Mouse (Mus musculus): ENCODE data around the gene Tmem51. TPM values are rescaled to one million over a fixed set of nuclear protein-coding genes. Genes with fewer than 3 reads are reported as not detected.

The Tmem51 gene
- total and polyA plus RNA-seq, 2 experiments from 2014 or later = 34.4 to 46.8 TPM

DNA sequence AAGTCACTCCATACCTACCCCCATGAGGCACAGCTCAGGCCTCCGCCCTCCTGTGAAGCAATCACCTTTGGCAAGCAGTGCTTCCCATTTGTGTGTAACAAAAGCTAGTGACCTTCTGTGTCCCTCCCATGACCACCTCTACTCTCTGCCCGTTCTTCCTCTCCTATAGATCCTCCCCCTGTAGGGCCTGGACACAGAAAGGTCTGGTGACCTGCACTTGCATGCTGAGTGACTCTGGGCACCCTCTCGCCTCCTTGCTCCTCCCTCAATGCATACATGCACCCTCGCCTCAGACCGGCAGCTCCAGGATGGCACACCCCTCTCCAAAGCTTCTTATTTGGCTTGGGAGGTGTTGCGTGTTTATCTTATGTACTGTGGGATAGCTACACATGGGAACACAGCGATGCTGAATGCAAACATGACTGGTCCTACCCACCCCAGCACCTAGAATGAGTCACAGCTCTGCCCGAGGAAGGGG is 21.0 kb downstream of the Tmem51 start:
- Histone ChIP-seq H3K27me3 (ENCODE audit: control insufficient read depth, insufficient read depth, low read length) (no peaks in the 10 kb centered on the region), H3K9me3 (replicated peaks; ENCODE audit: control insufficient read depth, low read length) (no peaks in the 10 kb centered on the region), H3K36me3 (replicated peaks; ENCODE audit: control insufficient read depth, insufficient read depth, low read length) (no peaks in the 10 kb centered on the region; the same call in 1 of the 2 replicates), H3K4me3 (ENCODE audit: low read depth, low read length) (no peak overlapping the region), H3K4me2 (ENCODE audit: low read depth, low read length) (no peak overlapping the region), H3K4me1 (ENCODE audit: control insufficient read depth, insufficient read depth) (peaks cover 33% of the 10 kb centered on the region), H3K27ac (ENCODE audit: low read depth) (no peak overlapping the region), H3K9ac (replicated peaks; ENCODE audit: low read depth, low read length) (no peak overlapping the region)
- DNase-seq (ENCODE audit: low spot score) = no peak
- no peak for ATAC-seq (ENCODE audit: insufficient read depth, low read depth)
- WGBS = 88% methylated on average over 8 of the region's 8 CpGs
- TF ChIP-seq CTCF (IDR thresholded peaks at IDR 0.05; ENCODE audit: low read depth) (no peak), EP300 (IDR thresholded peaks at IDR 0.05; ENCODE audit: low read depth) (no peak)

DNA sequence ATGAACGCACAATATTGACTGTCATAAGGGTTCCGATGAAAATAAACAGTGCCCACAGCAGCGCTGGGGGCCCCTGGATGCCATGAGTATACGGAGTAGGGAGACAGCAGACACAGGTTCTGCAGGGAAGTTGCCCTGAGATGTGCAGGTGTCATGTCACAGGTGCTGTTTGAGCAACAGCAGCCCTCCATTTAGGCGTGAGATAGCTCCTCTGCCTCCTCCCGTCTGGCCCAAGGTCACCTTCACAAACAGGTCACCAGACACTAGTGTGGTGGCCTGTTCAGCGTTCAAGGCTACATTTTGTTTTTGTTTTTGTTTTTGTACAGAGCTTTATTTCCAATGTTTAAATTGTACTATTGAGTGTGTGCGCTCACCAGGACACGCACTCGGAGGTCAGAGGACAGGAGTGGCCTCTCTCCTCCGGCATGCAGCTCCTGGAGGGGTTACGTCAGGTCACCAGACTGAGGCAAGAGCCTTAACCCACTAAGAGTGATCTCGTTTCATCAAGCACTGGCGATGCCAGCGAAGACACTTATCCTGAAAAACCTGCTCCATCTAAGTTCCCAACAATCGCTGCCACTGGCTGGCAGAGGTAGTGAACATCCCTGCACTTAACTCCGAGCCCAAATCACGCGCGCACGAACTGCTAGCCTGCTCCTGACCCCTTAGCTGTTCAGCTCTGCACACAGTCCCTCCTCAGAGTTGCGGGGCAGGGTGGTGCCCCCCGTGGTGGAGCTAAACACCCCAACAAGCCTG is 22.4 kb downstream of the Tmem51 start:
- H3K4me3 ChIP-seq (ENCODE audit: low read depth, low read length) = no peak overlapping the region
- no peaks in the 10 kb centered on the region for H3K27me3 ChIP-seq (ENCODE audit: control insufficient read depth, insufficient read depth, low read length)
- H3K36me3 ChIP-seq (replicated peaks; ENCODE audit: control insufficient read depth, insufficient read depth, low read length) = no peaks in the 10 kb centered on the region; the same call in 1 of the 2 replicates
- no peak overlapping the region for H3K9ac ChIP-seq (replicated peaks; ENCODE audit: low read depth, low read length)
- peaks cover 42% of the 10 kb centered on the region for H3K4me1 ChIP-seq (ENCODE audit: control insufficient read depth, insufficient read depth)
- DNase-seq (ENCODE audit: low spot score) (no peak), ATAC-seq (ENCODE audit: insufficient read depth, low read depth) (no peak)
- TF ChIP-seq EP300 (IDR thresholded peaks at IDR 0.05; ENCODE audit: low read depth) = no peak
- TF ChIP-seq CTCF (IDR thresholded peaks at IDR 0.05; ENCODE audit: low read depth) = no peak
- H3K9me3 ChIP-seq (replicated peaks; ENCODE audit: control insufficient read depth, low read length) = no peaks in the 10 kb centered on the region
- WGBS = 73% methylated on average over 23 of the region's 23 CpGs
- peak overlapping the region; percentile 43; the same call in 1 of the 2 replicates for H3K27ac ChIP-seq (ENCODE audit: low read depth)
- no peak overlapping the region for H3K4me2 ChIP-seq (ENCODE audit: low read depth, low read length)

DNA sequence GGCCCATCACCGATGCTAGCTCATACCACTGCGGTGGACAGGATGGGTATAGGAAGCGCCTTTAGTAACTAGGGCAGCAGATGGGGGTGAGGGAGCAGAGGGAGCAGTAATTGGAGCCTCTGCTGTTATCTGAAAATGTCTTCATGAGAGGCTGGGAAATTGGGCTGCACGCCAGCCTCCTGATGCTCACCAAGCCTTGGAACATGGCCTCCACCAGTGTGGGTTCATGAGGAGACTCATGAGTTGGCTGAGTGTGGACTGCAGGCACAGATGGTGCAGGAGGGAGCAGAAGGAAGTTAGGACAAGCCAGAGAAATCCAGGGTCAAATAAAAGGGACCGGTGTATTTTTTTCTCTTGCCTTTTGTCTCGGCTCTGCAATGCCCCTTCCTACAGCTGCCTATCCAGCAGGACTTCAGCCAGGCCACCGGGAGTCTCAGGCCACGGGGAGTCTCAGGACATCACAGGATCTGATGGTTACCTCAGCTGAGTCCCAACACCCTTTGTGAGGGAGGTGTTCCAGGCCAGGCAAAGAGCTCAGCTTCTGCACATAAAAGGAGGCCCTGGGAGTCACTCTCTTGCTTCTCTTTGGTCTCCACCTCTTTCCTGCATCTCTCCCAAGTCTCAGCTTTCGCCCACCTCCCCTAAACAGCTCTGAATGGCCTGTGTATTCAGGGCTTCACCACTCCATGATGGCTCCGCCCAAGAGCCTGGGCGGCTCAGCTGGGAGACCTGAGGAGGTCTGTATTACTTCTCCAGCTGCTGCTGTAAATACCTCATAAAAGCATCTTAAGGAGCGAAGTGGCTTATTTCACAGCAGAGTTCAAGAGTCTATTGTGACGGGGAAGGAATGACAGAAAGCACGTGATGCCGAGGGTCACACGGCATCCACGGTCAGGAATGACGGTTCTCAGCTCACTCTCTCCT is 23.4 kb downstream of the Tmem51 start:
- TF ChIP-seq CTCF (IDR thresholded peaks at IDR 0.05; ENCODE audit: low read depth) = no peak
- TF ChIP-seq EP300 (IDR thresholded peaks at IDR 0.05; ENCODE audit: low read depth) = no peak
- H3K27ac ChIP-seq (ENCODE audit: low read depth) = peak overlapping the region; percentile 49
- no peak overlapping the region for H3K9ac ChIP-seq (replicated peaks; ENCODE audit: low read depth, low read length)
- H3K4me3 ChIP-seq (ENCODE audit: low read depth, low read length) = no peak overlapping the region
- WGBS = 54% methylated on average over 18 of the region's 18 CpGs
- H3K4me1 ChIP-seq (ENCODE audit: control insufficient read depth, insufficient read depth) = peaks cover 35% of the 10 kb centered on the region
- peak; percentile 5; the same call in 1 of the 2 replicates for ATAC-seq (ENCODE audit: insufficient read depth, low read depth)
- no peaks in the 10 kb centered on the region for H3K27me3 ChIP-seq (ENCODE audit: control insufficient read depth, insufficient read depth, low read length)
- peak; percentile 73 for DNase-seq (ENCODE audit: low spot score)
- H3K9me3 ChIP-seq (replicated peaks; ENCODE audit: control insufficient read depth, low read length) = no peaks in the 10 kb centered on the region
- H3K4me2 ChIP-seq (ENCODE audit: low read depth, low read length) = no peak overlapping the region
- no peaks in the 10 kb centered on the region for H3K36me3 ChIP-seq (replicated peaks; ENCODE audit: control insufficient read depth, insufficient read depth, low read length)

DNA sequence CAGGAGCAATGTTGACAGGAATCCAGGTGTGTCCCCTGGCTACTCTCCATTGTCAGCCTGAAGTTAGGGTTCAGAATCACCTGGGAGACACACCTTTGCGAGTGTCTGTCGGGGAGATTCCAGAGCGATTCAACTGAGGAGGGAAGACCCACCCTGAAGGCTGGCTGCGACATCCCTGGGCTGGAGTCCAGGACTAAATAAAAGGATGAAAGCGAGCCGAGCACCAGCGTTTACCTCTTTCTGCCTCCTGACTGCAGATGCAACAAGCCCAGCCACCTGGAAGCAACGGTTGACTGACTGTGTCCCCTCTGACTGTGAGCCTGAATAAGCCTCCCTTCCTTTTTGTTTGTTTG is 24.3 kb downstream of the Tmem51 start:
- H3K27ac ChIP-seq (ENCODE audit: low read depth) = no peak overlapping the region
- no peaks in the 10 kb centered on the region for H3K27me3 ChIP-seq (ENCODE audit: control insufficient read depth, insufficient read depth, low read length)
- H3K36me3 ChIP-seq (replicated peaks; ENCODE audit: control insufficient read depth, insufficient read depth, low read length) = no peaks in the 10 kb centered on the region
- no peaks in the 10 kb centered on the region for H3K9me3 ChIP-seq (replicated peaks; ENCODE audit: control insufficient read depth, low read length)
- no peak overlapping the region for H3K4me2 ChIP-seq (ENCODE audit: low read depth, low read length)
- no peak for TF ChIP-seq CTCF (IDR thresholded peaks at IDR 0.05; ENCODE audit: low read depth)
- no peak for TF ChIP-seq EP300 (IDR thresholded peaks at IDR 0.05; ENCODE audit: low read depth)
- ATAC-seq (ENCODE audit: insufficient read depth, low read depth) (no peak), DNase-seq (ENCODE audit: low spot score) (no peak)
- WGBS = 84% methylated on average over 8 of the region's 8 CpGs
- H3K4me3 ChIP-seq (ENCODE audit: low read depth, low read length) = no peak overlapping the region
- H3K9ac ChIP-seq (replicated peaks; ENCODE audit: low read depth, low read length) = no peak overlapping the region
- peaks cover 33% of the 10 kb centered on the region for H3K4me1 ChIP-seq (ENCODE audit: control insufficient read depth, insufficient read depth)

GRCm38 (mm10) chr4:142059113-142059840 is 24.8 kb downstream of the Tmem51 start:
- Histone ChIP-seq H3K4me1 (ENCODE audit: control insufficient read depth, insufficient read depth) (peaks cover 38% of the 10 kb centered on the region), H3K4me3 (ENCODE audit: low read depth, low read length) (no peak overlapping the region), H3K27me3 (ENCODE audit: control insufficient read depth, insufficient read depth, low read length) (no peaks in the 10 kb centered on the region), H3K9ac (replicated peaks; ENCODE audit: low read depth, low read length) (no peak overlapping the region), H3K9me3 (replicated peaks; ENCODE audit: control insufficient read depth, low read length) (no peaks in the 10 kb centered on the region), H3K27ac (ENCODE audit: low read depth) (no peak overlapping the region), H3K36me3 (replicated peaks; ENCODE audit: control insufficient read depth, insufficient read depth, low read length) (no peaks in the 10 kb centered on the region), H3K4me2 (ENCODE audit: low read depth, low read length) (no peak overlapping the region)
- 64% methylated on average over 13 of the region's 13 CpGs for WGBS
- no peak for TF ChIP-seq EP300 (IDR thresholded peaks at IDR 0.05; ENCODE audit: low read depth)
- no peak for TF ChIP-seq CTCF (IDR thresholded peaks at IDR 0.05; ENCODE audit: low read depth)
- DNase-seq (ENCODE audit: low spot score) (no peak), ATAC-seq (ENCODE audit: insufficient read depth, low read depth) (no peak)

Data from heart, postnatal 0 days (tissue).